Mouse (Mus musculus) adrenal gland, postnatal 4 days (tissue): ENCODE results near the gene Zdhhc1. TPM values are rescaled to one million over a fixed set of nuclear protein-coding genes. Genes with fewer than 3 reads are reported as not detected.

Experiments
- DNase-seq, 2 experiments: peaks; one replicate each; pipeline ENCODE4 v3.0.0; 2021 to 2022; ENCODE audit warnings: low spot score in 2 of 2, mixed read lengths in 2 of 2
- total RNA-seq, 2 experiments: library from RNA; stranded (reverse); gene quantifications; 2 replicates each; pipeline ENCODE4 v1.2.3; 2021

Gene Zdhhc1
- total RNA-seq, 2 experiments from 2014 or later: 26.2 to 28.6 TPM

DNA sequence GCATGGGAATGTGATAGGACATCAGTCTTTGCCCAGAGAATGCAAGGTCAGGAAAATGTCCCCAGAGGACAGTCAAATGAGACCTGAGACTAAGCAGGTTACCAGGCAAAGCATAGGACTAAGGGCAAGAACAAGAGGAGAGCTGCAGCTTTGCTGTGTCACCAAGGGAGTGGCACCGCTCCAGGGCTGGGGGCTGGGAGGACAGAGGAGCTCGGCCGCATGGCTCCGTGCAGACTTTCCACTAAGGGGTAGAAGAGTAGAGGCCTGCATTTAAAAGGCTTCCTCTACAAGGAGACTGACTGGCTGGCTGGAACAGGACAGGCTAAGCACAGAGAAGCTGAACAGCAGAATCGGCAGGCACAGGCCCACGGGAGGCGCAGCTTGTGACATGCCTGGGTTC is 32.1 kb downstream of the Zdhhc1 start:
- no peak for DNase-seq

DNA sequence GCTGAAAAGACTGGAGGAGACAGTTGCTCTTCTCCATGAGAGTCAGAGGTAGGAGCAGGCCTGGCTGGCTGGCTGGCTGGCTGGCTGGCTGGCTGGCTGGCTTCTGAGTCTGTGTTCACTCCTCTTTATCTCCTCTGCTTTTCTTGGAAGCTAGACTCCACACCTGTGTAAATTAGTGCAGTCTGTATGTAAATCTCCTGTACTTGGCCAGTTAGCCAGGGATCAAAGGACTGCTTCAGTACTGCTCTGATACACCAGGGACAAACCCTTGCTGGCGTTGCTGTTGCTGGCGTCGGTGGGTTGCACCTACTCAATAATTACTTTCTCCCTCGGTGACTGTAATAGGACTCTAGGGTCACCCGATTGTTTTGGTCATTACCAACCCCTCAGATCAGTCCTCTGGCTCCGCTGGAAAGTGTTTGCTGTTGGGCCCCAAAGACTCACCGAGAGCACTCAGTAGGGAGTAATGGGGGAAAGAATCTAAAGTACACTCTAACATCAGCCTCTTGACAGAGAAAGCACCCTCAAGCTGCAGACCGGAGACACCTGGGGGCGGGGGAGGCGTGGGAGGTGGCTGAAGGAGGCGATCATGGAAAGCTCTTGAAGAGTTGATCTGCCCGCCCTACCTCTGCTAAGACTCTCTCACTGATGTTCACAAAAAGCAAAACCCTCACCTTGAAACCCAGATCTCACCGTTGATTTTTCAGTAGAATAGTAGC is 35.5 kb downstream of the Zdhhc1 start:
- no peak for DNase-seq

DNA sequence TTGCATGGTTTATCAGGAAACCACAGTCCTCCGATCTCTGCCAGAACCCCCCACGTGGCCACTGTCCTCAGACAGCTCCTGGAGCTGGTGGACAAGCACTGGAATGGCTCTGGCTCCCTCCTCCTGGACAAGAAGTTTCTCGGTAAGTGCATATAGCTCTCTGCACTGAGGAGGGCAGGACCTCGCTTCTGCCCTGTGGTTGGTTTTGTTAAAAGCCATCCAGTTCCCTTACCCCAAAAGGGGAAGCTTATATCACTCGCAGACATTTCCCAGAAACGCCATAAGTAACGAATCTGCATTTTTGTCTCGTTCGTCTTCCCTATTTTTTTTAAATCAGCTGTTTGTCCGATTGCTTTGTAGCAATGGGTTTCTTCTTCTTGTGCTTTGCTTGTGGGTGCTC is 41.5 kb downstream of the Zdhhc1 start:
- no peak for DNase-seq

DNA sequence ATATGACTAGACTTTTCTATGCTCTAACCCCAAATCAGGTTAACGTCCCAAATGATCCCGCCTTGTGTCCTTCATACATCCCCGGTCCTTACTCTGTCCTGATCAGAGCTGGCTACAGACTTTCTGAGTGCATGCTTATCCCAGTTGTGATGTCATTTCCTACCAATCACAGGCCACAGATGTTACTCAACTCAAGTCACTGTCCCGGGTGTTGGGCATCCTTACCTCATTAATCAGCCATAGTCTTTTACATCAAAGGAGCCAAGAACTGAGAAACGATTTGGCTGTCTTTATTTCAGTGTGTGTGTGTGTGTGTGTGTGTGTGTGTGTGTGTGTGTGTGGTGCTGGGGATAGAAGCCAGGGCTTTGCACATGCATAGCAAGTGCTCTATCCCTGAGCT is 42.6 kb downstream of the Zdhhc1 start:
- DNase-seq: no peak

DNA sequence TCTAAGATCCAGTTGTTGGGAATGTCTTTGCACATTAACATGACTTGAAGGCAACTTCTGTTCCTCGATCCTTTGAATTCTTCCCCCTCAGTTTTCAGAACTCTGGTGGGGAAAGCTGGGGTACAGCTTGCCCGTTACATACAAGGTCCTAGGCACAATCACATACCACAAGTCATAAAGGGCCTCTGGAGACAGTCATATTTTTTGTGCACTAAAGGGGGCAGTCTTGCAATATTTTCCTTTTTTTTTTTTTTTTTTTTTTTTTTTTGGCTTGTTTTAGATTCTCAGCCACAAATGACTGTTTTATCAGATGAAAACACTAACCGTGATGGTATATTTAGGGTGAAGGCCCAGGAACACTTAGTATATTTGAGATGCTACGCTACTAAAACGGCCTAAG is 43.4 kb downstream of the Zdhhc1 start:
- DNase-seq: no peak

DNA sequence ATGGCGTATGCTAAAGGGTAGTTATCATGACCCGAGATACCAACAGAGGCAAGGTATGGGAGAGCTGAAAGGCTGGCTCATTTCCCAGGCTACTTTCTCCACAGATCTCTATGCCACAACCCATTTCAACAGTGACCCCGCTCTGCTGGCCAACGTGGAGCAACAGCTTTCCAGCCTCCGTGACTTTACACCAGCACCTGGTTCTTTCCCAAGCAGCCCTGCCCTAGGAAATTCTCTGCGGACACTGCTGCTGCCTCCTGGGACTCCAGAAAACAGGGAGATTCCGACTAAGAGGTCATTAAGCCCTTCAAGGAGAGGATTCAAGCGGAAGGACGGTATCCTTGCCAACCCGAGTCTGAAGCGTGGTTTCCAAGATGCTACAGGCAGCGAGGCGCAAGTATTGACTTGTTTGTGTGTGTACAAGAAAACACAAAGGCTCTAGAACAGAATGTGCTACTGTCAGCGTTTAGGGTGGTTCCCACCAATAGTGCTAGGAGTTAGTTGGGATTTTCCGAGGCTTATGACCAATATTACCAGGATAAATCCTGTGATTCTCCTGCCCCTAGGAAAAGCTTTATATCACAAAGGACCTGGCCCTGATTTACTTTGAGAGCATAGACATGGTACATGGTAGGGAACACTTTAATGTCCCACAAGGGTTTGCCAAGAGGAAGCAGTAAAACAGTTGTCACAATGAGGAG is 44.6 kb downstream of the Zdhhc1 start:
- DNase-seq: no peak

DNA sequence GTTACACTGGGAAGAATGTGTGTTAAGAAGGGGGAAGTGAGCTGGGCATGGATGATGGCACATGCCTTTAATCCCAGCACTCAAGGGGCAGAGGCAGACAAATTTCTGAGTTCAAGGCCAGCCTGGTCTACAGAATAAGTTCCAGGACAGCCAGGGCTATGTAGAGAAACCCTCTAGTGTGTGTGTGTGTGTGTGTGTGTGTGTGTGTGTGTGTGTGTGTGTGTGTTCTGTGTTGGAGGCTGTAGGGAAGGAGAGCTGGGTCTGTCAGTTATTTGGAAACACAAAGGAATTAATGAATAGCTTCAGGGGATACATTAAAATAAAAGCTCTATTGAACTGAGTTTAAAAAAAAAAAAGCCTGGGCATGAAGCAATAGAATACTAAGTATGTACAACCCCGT is 45.7 kb downstream of the Zdhhc1 start:
- DNase-seq: no peak

DNA sequence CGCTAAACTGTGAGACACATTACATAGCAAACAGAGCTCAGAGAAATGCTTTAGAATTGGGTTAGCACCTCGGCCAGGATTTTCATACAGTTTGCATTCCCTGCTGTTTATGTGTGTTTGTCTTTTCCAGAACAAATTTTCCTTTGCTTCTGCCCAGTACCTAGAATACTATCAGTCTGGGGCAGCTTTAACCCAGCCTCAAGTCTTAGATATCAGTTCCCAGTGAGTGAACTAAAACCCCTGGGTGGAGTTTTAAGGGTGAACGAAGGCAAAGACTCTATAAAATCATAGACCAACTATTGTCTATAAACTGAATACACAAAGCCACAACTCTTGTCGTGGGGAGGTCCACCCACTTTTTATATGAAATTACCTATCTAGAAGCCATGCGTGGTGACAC is 48.1 kb downstream of the Zdhhc1 start:
- DNase-seq: no peak

DNA sequence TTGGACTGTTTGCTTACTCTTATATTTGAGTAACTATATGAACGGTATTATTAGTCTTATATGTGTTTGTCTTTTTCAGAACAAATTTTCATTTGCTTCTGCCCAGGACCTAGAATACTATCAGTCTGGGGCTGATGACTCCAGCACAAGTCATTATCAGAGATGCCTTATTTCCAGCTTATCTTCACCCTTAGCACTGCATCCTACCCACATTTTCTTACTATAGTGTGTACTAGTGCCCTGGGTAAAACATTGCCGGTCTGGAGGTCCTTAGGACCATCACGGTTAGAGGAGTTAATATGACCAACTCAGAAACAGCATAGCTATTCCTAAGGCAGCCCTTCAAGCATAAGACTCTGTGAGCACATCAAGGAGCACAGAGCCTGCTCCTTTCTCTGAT is 48.5 kb downstream of the Zdhhc1 start:
- no peak for DNase-seq

DNA sequence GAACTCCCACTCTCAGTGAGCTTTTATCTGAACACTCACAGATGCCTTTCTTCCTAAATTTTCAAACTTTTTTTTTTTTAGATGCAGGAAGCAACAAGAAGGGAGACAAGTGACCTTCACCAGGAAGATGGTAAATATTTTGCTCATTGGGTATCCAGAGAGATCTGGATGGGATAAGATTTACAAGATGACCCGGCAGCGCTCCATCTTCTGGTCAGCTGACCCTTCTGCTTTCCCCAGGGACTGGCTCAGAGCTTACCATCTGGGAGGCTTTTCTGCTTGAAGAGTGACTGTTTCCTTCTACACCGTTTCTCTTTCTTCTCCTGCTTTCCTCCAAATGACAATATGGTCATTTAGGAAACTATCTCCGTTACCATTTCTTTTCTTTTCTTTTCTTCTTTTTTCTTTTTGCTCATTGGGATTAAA is 50.6 kb downstream of the Zdhhc1 start:
- no peak for DNase-seq

DNA sequence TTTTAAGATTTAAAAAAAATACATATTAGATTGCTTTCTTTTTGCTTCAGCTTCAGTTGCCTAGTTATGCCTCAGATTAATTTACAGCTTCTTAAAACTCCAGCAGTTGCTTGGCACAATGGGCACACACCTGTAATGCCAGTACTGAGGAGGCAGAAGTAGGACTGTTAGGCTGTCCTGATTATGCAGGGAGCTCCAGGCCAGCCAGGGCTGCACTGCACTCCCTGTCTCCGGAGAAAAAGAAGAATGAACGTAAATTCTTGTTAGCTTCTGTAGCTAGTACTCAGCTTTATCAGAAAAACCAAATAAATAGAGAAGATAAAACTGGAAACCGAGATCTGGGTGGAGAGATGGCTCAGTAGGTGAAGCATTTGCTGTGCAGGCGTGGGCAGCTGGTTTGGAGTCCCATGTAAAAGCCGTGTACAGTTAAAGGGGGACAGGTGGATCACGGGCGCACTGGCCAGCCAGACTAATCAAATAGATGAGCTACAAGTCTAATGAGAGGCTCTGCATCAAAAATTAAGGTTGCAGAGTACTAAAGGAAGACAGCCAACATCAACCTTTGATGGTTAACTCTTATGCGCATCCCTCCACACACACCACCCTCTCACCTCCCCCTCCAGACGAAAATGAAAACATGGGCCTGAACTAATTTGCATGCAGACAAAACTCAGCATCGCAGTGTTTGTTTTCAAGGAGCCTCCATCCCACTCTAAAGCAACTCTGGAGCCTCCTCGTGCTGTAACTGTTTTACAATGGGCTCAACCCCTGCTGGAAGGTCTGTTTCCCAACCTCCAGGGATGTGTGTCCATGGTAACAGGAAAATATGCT is 51.2 kb downstream of the Zdhhc1 start:
- DNase-seq: no peak

DNA sequence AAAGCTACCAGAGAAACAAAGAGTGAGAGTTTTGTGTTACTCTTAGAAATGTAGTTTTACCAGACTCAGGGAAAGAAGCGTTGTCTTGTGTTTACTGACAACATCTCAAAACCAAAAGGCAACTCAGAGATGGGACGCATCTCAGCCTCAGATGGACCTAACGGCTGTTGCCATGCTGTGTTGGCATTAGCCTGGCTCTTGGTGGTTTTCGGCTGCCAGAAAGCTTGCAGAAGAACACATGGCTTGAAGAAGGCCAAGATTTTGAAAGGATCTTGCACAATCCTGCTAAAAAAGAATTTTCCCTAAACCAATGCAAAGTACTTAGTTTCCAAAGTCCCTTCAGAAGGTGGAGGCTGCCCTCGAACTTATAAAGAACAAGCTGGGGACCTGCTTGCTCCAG is 54.0 kb downstream of the Zdhhc1 start:
- DNase-seq: no peak

DNA sequence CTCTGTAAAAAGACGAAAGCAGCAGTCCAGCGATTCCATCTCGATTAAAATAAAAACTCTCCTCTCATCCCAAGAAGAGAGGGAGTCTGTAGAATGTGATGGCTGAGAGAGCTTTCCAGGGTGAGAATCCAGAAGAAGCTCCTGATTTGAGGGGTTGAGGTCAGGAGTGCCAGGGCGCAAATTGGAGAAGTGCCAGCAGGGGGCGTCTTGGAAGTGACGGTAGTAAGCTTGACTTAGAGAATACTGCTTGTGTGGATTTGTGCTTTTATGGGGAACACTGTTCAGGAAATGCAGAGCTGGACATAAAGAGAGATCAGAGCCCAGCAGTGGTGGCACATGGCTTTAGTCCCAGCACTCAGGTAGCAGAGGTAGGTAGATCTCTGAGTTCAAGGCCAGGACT is 55.3 kb downstream of the Zdhhc1 start:
- DNase-seq: no peak

DNA sequence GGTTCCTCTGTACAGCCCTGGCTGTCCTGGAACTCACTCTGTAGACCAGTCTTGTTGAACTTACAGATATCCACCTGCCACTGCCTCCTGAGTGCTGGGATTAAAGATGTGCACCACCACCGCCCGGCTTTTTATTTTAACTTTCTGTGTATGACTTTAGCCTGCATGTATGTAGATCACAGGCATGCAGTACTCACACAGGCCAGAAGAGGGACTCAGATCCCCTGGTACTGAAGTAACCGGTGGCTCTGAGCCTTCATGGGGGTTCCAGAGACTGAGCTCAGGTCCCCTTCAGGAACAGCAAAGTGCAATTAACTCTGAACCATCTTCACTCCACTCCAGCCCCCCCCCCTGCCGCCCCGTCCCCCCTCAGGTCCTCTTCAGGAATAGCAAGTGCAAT is 57.8 kb downstream of the Zdhhc1 start:
- DNase-seq: no peak

DNA sequence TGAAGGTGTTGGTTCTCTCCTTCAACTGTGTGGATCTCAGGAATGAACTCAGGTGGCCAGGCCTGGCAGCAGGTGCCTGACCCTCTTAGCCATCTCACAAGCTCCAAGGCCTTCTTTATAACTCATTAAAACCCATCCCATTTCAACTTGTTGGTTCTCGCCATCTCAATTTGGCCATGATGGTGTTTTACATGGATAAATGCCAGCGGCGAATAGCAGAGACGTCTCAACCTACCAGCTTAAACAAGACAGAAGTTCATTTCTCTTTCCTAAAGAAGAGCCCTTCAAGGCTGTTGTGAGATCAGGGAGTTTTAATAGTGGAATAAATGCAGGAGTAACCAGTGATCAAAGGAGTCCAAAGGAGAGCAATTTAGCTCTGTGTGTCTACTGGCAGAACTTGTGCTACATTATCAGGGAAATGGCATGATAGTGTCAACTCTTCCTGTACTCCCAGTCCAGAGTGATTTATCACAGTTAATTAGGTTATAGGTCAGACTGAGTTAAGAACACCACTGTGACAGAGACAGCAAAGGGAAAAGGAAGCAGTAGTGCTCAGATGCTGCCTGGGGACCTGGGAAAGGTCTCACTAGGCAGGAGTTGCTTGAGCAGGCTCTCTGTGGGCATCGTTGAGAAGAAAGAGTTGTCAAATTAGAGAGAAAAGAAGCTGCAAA is 59.5 kb downstream of the Zdhhc1 start:
- no peak for DNase-seq

DNA sequence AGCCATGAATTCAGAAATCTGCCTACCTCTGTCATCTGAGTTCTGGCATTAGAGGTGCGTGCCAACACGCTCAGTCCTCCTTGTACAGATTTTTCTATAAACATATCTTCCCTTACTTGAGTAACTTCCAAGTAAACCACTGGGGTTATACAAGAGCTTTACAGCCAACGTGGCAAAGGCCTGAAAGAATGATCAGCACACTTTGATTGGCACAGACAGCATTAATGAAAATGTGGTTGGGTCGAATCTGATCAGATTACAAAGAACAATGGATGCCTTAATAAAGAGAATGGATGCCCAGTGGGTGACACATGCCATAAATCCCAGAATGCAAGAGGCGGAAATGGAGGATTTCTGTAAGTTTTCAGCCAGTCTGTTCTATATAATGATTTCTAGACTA is 60.5 kb downstream of the Zdhhc1 start:
- no peak for DNase-seq

DNA sequence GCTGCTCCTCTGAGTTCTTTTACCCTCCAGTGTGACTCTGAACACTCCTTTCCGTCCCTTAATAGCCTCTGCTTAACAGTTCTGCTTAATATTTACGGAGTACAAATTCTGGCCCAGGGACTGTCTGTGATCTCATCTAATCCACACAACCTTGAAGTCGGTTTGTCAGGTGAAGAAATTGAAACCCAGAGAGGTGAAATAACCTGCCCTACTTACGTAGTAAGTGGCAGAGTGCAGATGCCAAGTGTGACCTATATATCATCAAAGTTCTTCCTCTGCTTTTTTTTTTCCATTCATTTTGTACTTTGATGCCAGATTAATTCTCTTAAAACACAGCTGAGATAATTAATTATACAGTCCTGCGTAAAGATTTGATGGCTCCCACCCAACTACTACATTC is 62.6 kb downstream of the Zdhhc1 start:
- no peak for DNase-seq

DNA sequence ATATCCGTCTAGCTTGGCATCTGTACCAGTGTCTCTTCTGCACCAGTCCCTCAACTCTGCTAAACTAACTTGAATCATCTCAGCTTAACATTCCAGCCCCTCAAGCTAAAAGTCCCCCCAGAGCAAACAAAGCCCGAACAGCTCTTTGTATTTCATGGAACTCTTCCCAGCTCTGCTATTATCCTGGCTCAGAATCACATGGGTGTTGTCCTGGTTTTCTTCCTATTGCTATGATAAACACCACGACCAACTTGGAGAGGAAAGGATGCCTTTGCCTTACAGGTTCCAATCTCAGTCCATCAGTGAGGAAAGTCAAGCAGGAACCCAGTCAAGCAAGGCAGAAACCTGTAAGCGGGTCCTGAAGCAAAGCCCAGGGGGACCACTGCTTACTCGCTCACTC is 63.2 kb downstream of the Zdhhc1 start:
- no peak for DNase-seq

DNA sequence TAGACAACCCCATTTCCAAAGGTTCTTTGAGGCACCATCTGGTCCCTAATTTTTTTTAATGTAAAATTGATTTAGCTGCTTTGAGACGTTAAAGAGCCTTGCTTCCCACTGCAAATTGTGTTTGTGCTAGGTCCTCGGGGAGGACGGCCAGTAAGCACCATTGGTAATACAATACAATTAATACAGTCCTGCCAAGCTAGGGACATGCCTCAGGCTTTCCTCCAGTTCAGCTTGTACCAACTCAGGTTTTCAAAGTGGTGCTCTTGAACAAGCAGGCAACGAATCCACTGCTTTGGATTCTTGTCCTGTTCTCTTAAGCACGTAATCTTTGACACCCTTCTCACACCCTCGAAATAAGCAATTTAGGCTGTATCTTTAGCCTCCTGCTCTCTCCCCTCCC is 63.7 kb downstream of the Zdhhc1 start:
- no peak for DNase-seq

DNA sequence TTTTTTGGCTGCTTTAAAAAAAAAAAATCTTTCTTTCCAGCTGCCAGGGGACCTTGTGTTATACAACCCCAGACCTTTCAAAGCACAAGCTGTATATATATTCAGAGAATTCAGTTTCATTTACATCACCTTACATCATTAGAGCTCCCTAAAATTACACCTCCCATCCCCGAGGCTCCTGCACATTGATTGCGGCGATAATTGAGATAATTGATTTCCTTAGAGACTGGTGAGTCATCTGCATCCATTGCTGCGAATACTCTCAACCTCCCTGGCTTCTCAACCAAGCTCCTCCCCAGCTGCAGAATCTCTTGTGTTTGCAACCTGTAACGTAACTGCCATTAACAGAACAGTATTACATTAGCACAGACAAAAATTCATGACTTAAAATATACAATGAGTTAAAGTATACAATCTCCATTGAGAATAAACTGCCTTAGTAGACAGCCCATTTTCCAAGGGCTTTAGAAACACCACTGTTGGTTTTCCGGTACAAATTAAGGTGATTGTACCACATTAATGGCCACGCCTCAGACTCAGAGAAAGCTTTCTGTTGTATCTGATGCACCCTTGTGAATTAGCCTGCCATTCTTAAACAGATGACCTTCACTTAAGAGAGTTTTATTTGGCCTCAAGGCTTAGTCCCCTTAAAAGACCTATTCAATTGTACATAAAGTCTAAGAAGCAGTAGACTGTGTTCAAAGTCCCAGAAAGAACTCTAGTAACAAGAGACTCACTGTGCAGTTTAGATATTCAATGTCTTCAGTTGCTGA is 64.8 kb downstream of the Zdhhc1 start:
- no peak for DNase-seq

DNA sequence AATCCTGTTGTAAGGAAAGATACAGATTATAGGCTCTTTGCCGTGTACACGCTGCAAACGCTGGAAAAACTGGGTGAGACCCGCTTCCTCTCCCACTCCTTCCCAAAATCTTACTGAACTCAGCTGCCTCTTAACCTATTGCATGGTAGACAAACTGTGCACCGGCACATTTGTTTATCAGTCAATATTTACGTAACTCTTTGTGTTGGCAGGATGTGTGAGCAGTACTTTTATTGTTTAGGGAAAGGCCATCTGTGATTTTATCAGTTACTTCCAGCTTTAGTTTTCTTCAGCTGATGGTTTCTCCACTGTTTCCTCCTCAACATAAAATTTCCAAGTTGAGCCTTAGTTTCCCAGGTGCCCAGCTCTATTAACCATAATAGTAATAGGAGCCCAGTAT is 69.8 kb downstream of the Zdhhc1 start:
- no peak for DNase-seq
